Mouse (Mus musculus): Measurements from ENCODE around the gene Nkapl. TPM values are rescaled to one million over a fixed set of nuclear protein-coding genes. Genes with fewer than 3 reads are reported as not detected.
"Not testable (repeated sequence)": the region's sequence is repeated elsewhere in the genome, so short reads cannot be mapped to it uniquely, and the experiment has no call there.

Nkapl gene
- 2.5 and 2.9 TPM in 2 replicates for polyA plus RNA-seq (2016; fragmentation: Nextera tagmentation; extraction: Ambion mirVana)

DNA sequence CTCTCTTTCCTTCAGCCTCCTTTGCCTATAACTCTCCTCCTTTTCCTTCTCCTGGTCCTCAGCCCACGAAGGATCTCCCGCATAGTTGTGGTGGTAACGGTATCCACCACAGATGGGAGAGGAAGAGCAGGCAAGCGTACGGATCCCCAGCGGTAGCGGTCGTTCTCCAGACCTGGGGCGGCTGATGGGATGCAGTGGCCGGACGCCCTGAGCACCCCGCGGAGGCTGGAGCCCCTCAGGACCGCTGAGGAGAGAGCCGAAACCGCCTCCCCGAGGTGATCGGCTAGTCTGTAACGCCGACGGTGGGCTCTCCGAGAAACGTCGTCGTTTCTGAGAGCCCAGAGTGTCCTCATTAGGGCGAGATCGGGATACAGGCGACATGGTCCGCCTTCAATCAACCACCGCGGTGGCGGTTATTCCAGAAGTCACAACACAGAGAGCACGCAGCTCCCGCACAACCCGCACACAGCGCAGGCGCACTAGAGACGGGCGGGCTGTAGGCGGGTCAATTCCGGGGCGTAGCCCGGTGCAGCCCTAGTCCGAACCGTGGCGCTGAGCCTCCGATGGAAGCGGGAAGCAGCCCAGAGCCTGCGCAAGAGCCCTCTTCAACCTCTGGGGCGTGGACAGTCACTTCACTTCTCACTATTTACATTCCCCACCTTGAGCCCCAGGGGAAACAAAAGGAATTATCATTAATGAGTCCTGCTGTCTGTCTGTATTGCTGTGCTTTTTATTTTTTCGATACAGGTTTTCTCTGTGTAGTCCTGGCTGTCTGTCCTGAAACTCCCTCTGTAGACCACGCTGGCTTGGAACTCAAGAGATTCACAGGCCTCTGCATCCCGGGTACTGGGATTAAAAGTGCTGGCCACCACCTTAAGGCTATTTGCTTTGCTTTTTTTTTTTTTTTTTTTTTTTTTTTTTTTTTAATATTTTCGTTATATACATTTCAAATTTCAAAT lies at the start of gene Nkapl:
TSS of gene Nkapl (minus strand) at position 449 of the 959 bp plus-strand sequence.
- H3K9me3 ChIP-seq: no peaks in the 10 kb centered on the region
- H3K27ac ChIP-seq (replicated peaks): peak within 1 kb of the TSS; percentile 66
- peak; percentile 99 for ATAC-seq (ENCODE audit: low FRiP score, low read depth)
- no peaks in the 10 kb centered on the region for H3K36me3 ChIP-seq
- peak within 1 kb of the TSS; percentile 83 for H3K4me2 ChIP-seq (replicated peaks)
- H3K4me1 ChIP-seq: no peaks in the 10 kb centered on the region; the same call in 1 of the 2 replicates
- H3K9ac ChIP-seq (replicated peaks): peak within 1 kb of the TSS; percentile 67
- WGBS: 1% methylated on average over 54 of the region's 54 CpGs
- peak within 1 kb of the TSS; percentile 55 for H3K4me3 ChIP-seq
- peaks cover 25% of the 10 kb centered on the region for H3K27me3 ChIP-seq

DNA sequence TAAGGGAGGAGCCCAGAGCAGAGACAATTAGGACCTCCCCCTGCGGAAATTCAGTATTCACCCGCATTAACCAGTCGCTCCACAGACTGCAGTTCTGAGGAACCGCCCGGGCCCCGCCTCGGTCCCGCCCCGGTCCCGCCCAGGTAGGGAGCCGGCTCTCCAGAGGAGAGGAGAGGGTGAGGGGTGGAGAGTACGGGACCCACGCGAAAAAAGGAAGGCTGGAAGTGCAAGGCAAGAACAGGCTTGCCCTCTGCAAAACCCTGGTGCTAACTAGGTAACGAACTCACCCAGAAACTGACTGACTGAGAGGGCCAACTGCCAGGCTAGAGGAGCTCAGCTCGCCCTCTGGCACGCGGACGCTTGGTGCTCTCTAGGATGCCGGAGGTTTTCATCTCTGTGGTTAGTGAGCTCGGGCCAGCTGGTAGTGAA lies 37.9 kb upstream of the Nkapl start:
- Histone ChIP-seq H3K4me1 (0 out of 2 replicates have a peak, but pooled peaks cover 4% of the 10 kb centered on the region), H3K9ac (replicated peaks) (peak overlapping the region; percentile 63), H3K27ac (replicated peaks) (peak overlapping the region; percentile 80), H3K27me3 (no peaks in the 10 kb centered on the region), H3K4me2 (replicated peaks) (peak overlapping the region; percentile 53), H3K36me3 (no peaks in the 10 kb centered on the region), H3K9me3 (no peaks in the 10 kb centered on the region), H3K4me3 (peak overlapping the region; percentile 65)
- peak; percentile 99 for ATAC-seq (ENCODE audit: low FRiP score, low read depth)
- under 1% methylated on average over 21 of the region's 21 CpGs for WGBS

GRCm38 (mm10) chr13:21502296-21502695 lies 34.0 kb upstream of the Nkapl start:
- Histone ChIP-seq H3K4me1 (0 out of 2 replicates have a peak, but pooled peaks cover 4% of the 10 kb centered on the region), H3K27ac (replicated peaks) (no peak overlapping the region), H3K4me2 (replicated peaks) (no peak overlapping the region), H3K27me3 (0 out of 2 replicates have a peak, but pooled peaks cover 3% of the 10 kb centered on the region), H3K9me3 (no peaks in the 10 kb centered on the region), H3K9ac (replicated peaks) (no peak overlapping the region), H3K36me3 (no peaks in the 10 kb centered on the region), H3K4me3 (no peak overlapping the region)
- WGBS: 86% methylated on average over 5 of the region's 5 CpGs
- no peak for ATAC-seq (ENCODE audit: low FRiP score, low read depth)

DNA sequence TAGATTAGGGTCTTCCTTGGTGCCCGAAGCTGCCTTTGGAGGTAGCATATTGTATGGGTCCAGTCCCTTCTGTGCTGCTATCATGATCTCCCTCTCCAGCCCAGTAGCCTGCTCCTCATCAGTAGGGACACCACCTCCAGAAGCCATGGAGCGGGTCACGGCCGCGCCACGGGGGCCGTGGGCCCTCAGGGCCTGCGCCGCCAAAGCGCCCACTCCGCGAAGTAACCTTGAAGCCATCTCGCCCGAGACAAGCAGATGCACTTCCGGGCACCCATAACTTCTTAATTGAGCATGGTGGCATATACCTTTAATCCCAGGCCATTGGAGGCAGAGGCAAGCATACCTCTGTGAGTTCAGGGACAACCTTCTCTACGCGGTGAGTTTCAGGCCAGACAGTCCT lies 32.9 kb upstream of the Nkapl start, which contains the start of gene Gm11273:
TSS of gene Gm11273 (minus strand) at position 237 of the 400 bp plus-strand sequence.
- not testable (repeated sequence) for H3K4me3 ChIP-seq; H3K27me3 ChIP-seq; H3K4me2 ChIP-seq (replicated peaks); H3K4me1 ChIP-seq; H3K27ac ChIP-seq (replicated peaks); H3K9ac ChIP-seq (replicated peaks); ATAC-seq (ENCODE audit: low FRiP score, low read depth); H3K36me3 ChIP-seq; H3K9me3 ChIP-seq
- WGBS: 94% methylated on average over 17 of the region's 17 CpGs

DNA sequence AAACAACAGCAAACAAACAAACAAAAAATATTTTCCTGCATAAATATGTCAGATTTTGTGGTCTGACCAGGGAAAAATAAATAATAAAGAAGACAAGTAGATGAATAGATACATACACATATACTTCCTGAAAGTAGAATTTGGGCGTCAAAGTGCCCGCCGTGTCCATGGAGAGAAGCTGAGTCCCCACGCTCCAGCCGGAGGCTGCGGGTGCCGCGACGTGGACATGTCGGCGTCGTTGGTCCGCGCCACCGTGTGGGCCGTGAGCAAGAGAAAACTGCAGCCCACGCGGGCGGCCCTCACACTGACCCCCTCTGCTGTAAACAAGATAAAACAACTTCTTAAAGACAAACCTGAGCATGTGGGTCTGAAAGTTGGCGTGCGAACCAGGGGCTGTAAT lies 26.8 kb upstream of the Nkapl start, which contains the start of gene AK157302:
TSS of gene AK157302 (plus strand) at position 144 of the 400 bp plus-strand sequence.
- Histone ChIP-seq H3K4me2 (replicated peaks) (no peak within 1 kb of the TSS), H3K9me3 (no peaks in the 10 kb centered on the region), H3K27me3 (0 out of 2 replicates have a peak, but pooled peaks cover 3% of the 10 kb centered on the region), H3K4me3 (no peak within 1 kb of the TSS), H3K27ac (replicated peaks) (no peak within 1 kb of the TSS), H3K36me3 (no peaks in the 10 kb centered on the region), H3K4me1 (no peaks in the 10 kb centered on the region), H3K9ac (replicated peaks) (no peak within 1 kb of the TSS)
- ATAC-seq (ENCODE audit: low FRiP score, low read depth): no peak
- WGBS: 94% methylated on average over 21 of the region's 21 CpGs

DNA sequence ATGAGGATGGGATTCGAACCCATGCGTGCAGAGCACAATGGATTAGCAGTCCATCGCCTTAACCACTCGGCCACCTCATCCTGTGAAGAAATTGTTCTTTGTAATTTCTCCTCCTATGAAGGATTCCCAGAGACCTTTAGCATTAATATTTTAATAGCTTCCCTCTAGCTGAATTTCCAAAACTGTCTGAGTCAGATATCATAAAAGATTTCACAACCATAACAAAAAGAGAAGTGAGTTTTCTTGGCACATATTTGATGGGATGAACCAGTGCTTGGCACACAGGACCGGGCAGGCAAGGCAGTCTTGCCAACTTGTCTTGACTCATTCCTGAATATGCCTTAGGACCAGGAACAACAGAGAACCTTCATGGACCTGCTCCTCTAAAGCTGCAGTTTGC lies 24.5 kb upstream of the Nkapl start:
- H3K4me2 ChIP-seq (replicated peaks): no peak overlapping the region
- no peak overlapping the region for H3K4me3 ChIP-seq
- H3K9ac ChIP-seq (replicated peaks): no peak overlapping the region
- H3K27me3 ChIP-seq: no peaks in the 10 kb centered on the region
- no peaks in the 10 kb centered on the region for H3K9me3 ChIP-seq
- H3K27ac ChIP-seq (replicated peaks): no peak overlapping the region
- no peak for ATAC-seq (ENCODE audit: low FRiP score, low read depth)
- no peaks in the 10 kb centered on the region for H3K36me3 ChIP-seq
- no peaks in the 10 kb centered on the region for H3K4me1 ChIP-seq
- WGBS: 94% methylated on average over 5 of the region's 5 CpGs

DNA sequence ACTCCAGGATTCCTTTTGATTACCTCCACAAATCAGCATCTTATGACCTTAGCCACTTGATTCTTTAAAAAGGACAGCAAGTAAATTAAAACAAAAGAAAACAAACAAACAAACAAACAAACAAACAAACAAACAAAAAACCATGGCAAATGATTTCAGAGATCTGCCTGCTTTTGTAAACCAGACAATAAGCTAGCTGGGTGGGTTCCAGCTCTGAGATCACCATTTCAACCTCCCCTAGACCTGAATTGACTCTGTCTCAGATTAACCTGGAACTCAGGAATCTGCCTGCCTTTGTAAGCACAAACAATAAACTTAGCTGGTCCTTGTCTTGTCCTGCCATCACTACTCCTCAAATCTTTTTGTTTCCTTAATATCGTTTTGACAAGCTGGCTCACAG lies 18.6 kb upstream of the Nkapl start:
- H3K9ac ChIP-seq (replicated peaks): no peak overlapping the region
- 94% methylated on average over 1 of the region's 1 CpGs for WGBS
- ATAC-seq (ENCODE audit: low FRiP score, low read depth): no peak
- no peak overlapping the region for H3K4me2 ChIP-seq (replicated peaks)
- H3K27me3 ChIP-seq: no peaks in the 10 kb centered on the region
- H3K36me3 ChIP-seq: peaks cover 14% of the 10 kb centered on the region
- no peak overlapping the region for H3K4me3 ChIP-seq
- H3K9me3 ChIP-seq: no peaks in the 10 kb centered on the region
- H3K27ac ChIP-seq (replicated peaks): no peak overlapping the region
- H3K4me1 ChIP-seq: no peaks in the 10 kb centered on the region

DNA sequence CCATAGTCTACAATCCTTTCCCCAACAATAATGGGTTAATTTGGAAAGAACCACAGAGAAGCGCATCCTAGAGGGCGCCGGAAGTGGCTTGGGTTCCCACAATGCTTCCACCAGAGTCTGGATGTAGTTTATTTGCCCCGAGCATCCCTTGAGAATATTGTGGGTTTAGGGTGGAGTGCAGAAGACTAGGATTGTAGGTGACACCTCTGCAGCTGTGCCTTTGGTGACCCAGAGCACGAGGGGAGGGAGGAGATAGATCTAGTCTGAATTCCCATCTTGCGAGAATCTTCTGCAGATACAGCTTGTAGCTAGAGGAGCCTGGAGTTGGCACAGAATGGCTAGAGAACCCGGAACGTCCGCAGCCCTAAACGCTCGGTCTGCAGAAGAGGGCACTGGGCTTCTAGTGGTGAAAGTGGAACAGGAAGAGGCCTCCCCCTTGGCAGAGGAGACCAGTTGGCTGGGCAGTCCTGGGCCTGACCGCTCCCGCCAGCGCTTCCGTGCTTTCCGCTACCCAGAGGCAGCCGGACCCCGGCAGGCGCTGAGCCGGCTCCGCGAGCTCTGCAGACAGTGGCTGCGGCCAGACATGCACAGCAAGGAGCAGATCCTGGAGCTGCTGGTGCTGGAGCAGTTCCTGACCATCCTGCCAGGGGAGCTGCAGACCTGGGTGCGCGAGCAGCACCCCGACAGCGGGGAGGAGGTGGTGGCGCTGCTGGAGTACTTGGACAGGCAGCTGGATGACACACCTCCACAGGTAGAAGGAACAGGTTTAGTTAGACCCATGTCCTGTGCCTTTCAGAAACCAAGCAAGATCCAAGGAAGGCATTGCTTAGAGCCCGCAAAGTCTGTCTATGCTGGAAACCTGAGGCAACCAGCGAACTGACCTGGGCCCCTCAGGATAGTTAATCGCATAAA lies 10.7 kb upstream of the Nkapl start, which contains the start of the genes Zkscan4 and Gm10065:
TSS of gene Zkscan4 (plus strand) at position 149 of the 912 bp plus-strand sequence.
TSS of gene Gm10065 (minus strand) at position 683 of the 912 bp plus-strand sequence.
- H3K4me3 ChIP-seq: peak within 1 kb of the TSS; percentile 60
- not testable (repeated sequence) for H3K36me3 ChIP-seq, H3K9me3 ChIP-seq, H3K27me3 ChIP-seq
- peak within 1 kb of the TSS; percentile 56; the same call in 1 of the 2 replicates for H3K27ac ChIP-seq (replicated peaks)
- peak; percentile 84 for ATAC-seq (ENCODE audit: low FRiP score, low read depth)
- H3K9ac ChIP-seq (replicated peaks): peak within 1 kb of the TSS; percentile 62
- peaks cover 12% of the 10 kb centered on the region for H3K4me1 ChIP-seq
- H3K4me2 ChIP-seq (replicated peaks): peak within 1 kb of the TSS; percentile 63
- WGBS: 3% methylated on average over 31 of the region's 31 CpGs

DNA sequence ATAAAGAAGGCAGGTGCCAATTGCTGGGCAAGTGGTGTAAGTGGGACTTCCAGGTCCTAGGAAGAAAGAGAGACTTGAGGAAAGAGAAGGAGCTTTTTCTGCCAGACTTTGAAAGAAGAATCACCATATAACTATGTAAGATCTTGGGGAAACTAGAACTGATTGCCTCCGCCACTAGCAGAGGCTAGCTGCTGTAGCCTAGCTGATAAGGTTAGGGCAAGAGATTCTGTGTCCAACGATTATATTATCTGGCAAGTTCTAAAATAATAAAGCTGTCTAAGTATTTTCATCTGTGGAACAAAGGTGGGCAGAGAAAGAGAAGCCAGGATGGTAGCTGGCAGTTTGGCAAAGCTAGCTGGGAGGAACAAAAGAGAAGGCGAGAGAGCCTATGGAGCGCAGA lies 4.1 kb upstream of the Nkapl start:
- Histone ChIP-seq H3K36me3 (no peaks in the 10 kb centered on the region), H3K9me3 (no peaks in the 10 kb centered on the region), H3K4me3 (no peak overlapping the region), H3K27ac (replicated peaks) (no peak overlapping the region), H3K4me2 (replicated peaks) (no peak overlapping the region), H3K4me1 (no peaks in the 10 kb centered on the region; the same call in 1 of the 2 replicates), H3K27me3 (peaks cover 11% of the 10 kb centered on the region), H3K9ac (replicated peaks) (no peak overlapping the region)
- WGBS: 25% methylated on average over 4 of the region's 4 CpGs
- ATAC-seq (ENCODE audit: low FRiP score, low read depth): no peak

DNA sequence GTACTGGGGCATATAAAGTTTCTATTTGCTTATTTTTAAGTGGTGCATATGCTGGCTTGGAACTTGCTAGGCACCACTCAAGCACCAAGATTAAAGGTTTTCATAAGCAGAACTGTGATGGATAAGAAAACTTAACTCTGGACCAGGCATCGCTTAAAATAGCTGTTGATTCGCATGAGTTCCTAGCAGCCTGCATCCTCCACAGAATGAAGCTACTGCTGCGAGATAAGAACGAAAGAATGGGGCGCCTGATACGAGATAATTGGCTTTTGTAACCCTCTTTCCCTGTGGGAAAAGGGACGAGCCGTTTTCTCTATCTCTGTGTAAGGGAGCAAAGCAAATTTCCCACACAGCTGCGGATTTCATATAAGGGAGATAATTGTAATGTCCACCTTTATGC lies 788 bp upstream of the Nkapl start:
- Histone ChIP-seq H3K4me1 (no peaks in the 10 kb centered on the region; the same call in 1 of the 2 replicates), H3K9me3 (no peaks in the 10 kb centered on the region), H3K27ac (replicated peaks) (no peak overlapping the region), H3K9ac (replicated peaks) (no peak overlapping the region), H3K27me3 (peaks cover 25% of the 10 kb centered on the region), H3K4me3 (no peak overlapping the region), H3K4me2 (replicated peaks) (peak overlapping the region; percentile 83), H3K36me3 (no peaks in the 10 kb centered on the region)
- ATAC-seq (ENCODE audit: low FRiP score, low read depth): no peak
- WGBS: 12% methylated on average over 9 of the region's 9 CpGs

- WGBS: 84% methylated on average over 10 of the region's 10 CpGs
- H3K27me3 ChIP-seq: peaks cover 25% of the 10 kb centered on the region
Observed at GRCm38 (mm10) chr13:21467336-21467735, 973 bp downstream of the Nkapl start.

More at GRCm38 (mm10) chr13:21467336-21467735, 973 bp downstream of the Nkapl start:
- Histone ChIP-seq H3K36me3 (no peaks in the 10 kb centered on the region), H3K9me3 (no peaks in the 10 kb centered on the region), H3K4me3 (no peak overlapping the region), H3K27ac (replicated peaks) (no peak overlapping the region), H3K4me1 (no peaks in the 10 kb centered on the region; the same call in 1 of the 2 replicates), H3K4me2 (replicated peaks) (no peak overlapping the region), H3K9ac (replicated peaks) (no peak overlapping the region)
- ATAC-seq (ENCODE audit: low FRiP score, low read depth): no peak
